Mouse (Mus musculus): Measurements from ENCODE around the gene Cdh22.

GRCm38 (mm10) chr2:165077055-165077454 is 157.6 kb downstream of the Cdh22 start:
- TF ChIP-seq CTCF (conservative IDR thresholded peaks at IDR 0.05; ENCODE audit: insufficient read depth, insufficient read length, low read depth, low read length): no peak
- no peak for TF ChIP-seq POLR2A (IDR thresholded peaks at IDR 0.05; ENCODE audit: low read depth, low read length)

Data from kidney, adult 2 months (tissue).